Mouse (Mus musculus) heart, postnatal 4 days (tissue): ENCODE results near the gene Flad1. TPM values are rescaled to one million over a fixed set of nuclear protein-coding genes. Genes with fewer than 3 reads are reported as not detected.

Source experiments
- DNase-seq: peaks from one replicate; pipeline ENCODE4 v3.0.0; 2021
- total RNA-seq, 2 experiments: library from RNA; stranded (reverse); gene quantifications; 2 replicates each; pipeline ENCODE4 v1.2.3; 2021

The Flad1 gene
- total RNA-seq, 2 experiments from 2014 or later: 30.7 to 33.0 TPM

- DNase-seq: no peak
Observed at GRCm38 (mm10) chr3:89425876-89426275, 14.2 kb upstream of the Flad1 start.

- DNase-seq: no peak
Observed at GRCm38 (mm10) chr3:89425141-89425525, 13.5 kb upstream of the Flad1 start.

DNA sequence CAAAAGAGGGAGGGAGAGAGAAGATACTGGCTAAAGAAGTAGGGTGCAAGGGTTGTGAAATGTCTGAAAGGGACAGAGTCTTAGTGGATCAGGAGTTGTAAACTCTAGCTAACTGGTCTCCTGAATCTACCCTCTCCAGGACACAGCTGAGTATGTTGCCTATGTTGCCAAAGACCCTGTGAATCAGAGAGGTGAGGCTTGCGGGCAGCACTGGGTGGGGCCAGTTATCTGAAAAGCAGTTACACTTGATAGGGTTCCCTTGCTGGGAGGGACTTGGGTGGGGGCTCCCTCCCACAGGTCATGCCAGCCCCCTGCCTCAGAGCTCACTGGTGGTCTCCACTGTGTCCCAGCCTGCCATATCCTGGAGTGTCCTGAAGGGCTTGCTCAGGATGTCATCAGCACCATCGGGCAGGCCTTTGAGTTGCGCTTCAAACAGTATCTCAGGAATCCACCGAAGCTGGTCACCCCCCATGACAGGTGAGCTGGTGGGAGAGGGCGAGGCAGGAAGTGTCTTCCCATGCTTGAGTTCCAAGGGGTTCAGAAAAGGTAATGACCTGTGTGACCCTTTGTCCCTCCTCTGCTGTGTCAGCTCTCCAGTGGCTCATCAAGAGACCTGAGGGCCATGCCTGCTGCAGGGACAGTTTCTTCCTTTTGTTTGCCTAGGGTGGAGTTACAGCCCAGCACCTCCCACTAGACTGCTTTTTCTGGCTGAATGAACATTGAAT, 12.9 kb upstream of the Flad1 start:
- no peak for DNase-seq

- no peak for DNase-seq
Observed at GRCm38 (mm10) chr3:89422556-89423205, 11.0 kb upstream of the Flad1 start.

- DNase-seq: peak; percentile 47
Observed at GRCm38 (mm10) chr3:89421810-89422473, 10.3 kb upstream of the Flad1 start.

DNA sequence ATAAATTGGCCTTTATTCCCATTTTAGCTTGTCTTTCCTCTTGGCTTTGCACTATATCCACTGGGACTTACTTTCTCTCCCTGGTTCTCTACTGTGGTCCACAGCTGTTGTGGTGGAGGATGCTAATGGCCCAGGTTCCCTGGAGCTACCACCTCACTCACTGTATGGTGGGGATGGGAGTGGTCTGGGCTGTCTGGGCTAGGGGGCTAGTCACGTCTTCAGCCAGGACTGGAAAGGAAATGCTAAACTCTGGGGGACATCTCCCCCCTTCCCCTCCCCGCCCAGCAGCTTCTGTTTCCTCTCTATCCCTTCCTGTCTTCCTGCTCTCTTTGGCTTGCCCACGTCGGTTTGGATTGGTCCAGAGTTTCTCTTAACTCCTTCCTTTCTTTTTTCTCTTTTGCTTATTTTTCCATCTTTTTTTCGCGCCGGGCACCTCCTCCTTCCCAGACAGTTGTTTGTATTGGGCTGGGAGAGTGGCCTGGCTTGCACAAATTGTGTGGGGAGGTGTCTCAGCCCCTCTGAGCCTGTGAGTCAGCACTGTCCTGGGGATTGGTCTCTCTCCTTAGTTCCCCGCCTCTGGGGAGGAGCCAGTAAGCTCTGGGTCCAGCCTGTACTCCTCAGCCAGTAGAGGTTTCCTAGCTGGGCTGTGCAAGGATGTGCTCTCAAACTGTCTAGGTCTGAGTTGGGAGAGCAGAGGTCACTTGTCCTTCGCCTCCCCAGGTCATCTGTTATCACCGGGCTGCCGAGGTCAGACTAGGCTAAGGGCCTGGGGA, 9.5 kb upstream of the Flad1 start:
- peak; percentile 85 for DNase-seq

DNA sequence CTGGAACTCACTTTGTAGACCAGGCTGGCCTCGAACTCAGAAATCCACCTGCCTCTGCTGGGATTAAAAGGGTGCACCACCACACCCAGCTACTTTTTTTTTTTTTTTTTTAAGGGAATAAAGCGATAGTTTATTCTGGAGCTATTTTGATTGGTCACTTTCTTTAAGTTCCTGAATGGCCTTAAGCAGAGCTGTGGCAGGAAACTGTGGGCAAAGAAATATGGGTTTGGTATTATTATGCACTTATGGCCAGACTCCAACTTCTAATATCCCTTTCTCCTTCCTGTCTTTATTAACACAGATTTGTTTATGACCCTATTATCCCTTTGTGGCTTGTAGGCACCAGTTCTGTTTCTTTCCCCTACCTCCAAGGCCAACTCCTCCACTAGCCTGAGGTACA, 8.8 kb upstream of the Flad1 start:
- no peak for DNase-seq

DNA sequence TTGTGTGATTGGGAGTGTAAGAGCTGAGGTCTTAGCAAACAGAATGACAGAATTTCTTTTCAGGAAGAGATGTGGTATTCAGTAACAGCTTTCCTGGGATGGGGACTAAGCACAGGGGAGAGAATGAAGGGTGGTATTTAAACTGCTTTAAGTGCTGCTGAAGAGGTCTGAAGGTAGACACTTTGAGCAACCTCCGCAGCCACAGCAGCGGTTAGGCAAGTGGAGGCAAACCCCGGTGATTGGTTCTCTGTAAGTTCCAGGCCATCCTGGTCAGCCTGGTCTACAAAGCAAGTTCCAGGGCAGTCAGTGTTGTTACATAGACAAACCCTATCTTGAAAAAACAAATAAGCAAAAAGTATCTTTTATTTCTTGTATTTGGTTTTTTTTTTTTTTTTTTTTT, 8.3 kb upstream of the Flad1 start:
- DNase-seq: no peak

- DNase-seq: peak; percentile 71
Observed at GRCm38 (mm10) chr3:89419571-89419970, 7.9 kb upstream of the Flad1 start.

GRCm38 (mm10) chr3:89418861-89419250, 7.2 kb upstream of the Flad1 start:
- DNase-seq: peak; percentile 88

GRCm38 (mm10) chr3:89418170-89418860, 6.6 kb upstream of the Flad1 start, which contains the start of the genes Cks1b and Shc1:
Cks1b (minus strand) TSS chr3:89418383.
Shc1 (plus strand) TSS chr3:89418443.
- peak; percentile 95 for DNase-seq

DNA sequence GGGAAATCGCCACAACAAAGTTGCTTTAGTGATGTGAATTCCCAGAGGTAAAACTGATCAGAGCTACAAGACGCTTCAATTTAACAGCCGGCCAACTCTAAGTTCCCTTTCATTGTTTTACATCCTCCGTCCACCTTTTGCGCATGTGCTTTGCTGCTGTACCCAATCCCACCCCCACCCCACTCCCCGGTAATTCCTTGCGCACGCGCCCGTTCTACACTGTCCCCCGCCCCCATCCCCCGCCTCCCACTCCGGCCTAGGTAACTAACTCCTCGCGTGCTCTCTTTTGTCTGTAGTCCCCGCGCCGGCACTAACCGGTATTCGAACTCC, 6.1 kb upstream of the Flad1 start:
- DNase-seq: no peak

DNA sequence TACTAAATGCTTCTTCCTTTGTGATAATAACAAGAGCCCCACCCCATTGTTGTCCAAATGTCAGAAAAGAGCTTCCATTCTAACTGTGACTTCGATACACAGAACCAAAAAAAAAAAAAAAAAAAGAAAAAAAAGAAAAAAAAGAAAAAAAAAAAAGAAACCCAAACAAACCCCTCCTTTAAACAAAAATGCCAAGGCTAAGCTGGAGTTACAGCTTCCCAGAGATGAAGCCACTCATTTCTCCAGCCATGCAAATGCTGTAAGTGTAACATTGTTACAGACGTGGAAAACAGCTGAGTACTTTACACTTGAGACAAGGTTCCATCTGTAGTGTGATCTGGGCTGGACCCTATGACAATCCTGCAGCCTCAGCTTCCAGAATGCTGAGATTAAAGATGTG, 5.5 kb upstream of the Flad1 start:
- no peak for DNase-seq

GRCm38 (mm10) chr3:89416158-89416557, 4.5 kb upstream of the Flad1 start:
- DNase-seq: no peak

- no peak for DNase-seq
Observed at GRCm38 (mm10) chr3:89410864-89411263, 806 bp downstream of the Flad1 start.

GRCm38 (mm10) chr3:89409701-89410100, 2.0 kb downstream of the Flad1 start:
- no peak for DNase-seq

DNA sequence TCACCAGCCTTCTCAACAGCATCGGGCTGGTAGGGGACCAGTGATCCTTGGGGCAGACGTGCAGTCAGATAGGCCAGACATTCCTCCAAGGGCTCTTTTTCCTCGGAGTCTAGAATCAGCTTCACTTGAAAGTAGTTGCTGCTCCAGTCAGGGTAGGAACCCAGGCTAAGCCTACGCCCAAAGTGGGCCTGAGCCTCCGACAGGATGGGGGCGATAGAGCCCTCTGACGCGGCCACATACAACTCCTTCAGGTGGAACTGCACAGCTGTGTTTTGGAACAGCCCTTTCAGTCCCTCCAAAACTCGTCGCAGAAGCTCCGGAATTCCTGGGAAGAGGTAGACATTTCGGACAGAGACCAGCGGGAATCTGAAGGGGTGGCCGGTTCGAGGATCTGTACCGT, 3.2 kb downstream of the Flad1 start:
- DNase-seq: no peak

- DNase-seq: no peak
Observed at GRCm38 (mm10) chr3:89406887-89407286, 4.8 kb downstream of the Flad1 start.

- DNase-seq: no peak
Observed at GRCm38 (mm10) chr3:89402693-89403092, 9.0 kb downstream of the Flad1 start, which contains the start of gene Lenep. Lenep (minus strand) TSS chr3:89402793.

- DNase-seq: no peak
Observed at GRCm38 (mm10) chr3:89401329-89401728, 10.3 kb downstream of the Flad1 start.

DNA sequence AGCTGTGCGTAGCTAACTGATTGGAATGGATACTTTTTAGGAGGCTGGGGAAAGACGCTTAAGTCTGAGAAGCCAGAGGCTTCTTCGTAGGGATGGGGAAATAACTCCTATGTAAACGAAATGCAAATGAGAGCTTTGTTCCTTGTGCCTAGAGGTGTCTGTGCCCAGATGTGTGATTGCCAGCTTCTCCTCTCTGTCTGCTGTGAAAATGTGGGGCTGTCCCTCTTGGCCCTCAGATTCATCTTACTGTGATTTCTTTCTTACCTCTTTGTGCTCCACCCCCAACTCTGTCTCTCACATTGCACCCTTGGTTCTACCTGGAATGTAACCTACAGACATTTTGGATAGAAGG, 15.0 kb downstream of the Flad1 start:
- no peak for DNase-seq
